ENCODE assay signal across 8 mouse cellular contexts in genomic region chr16:58454617-58455016, GRCm38 (mm10). TPM values are rescaled to one million over a fixed set of nuclear protein-coding genes. Genes with fewer than 3 reads are reported as not detected.
A peak's percentile ranks its signal among the peaks of the same experiment; 100 is the strongest.
DNase-seq lines count a peak whose midpoint lies in the region; ATAC-seq and TF ChIP-seq lines count a peak whose summit lies in the region.

No protein-coding gene starts in this region.

- peak; percentile 30 for DNase-seq in right cerebral cortex, adult 18-20 months
- DNase-seq in right cerebral cortex, postnatal 36 days (ENCODE audit: low spot score in 2 of 2), result no peak
- peak; percentile 62 for DNase-seq in hindbrain, embryonic 14.5 days (ENCODE audit: low spot score)
- DNase-seq in layer of hippocampus, postnatal 25 days (ENCODE audit: extremely low spot score in 1 of 2, low spot score in 1 of 2), result peak; percentile 23 to 61
- peak; percentile 56 for DNase-seq in mesoderm, embryonic 11.5 days (ENCODE audit: low read depth, low spot score)
- peak; percentile 62 for DNase-seq in stomach, postnatal 0 days (ENCODE audit: low spot score)

- no peak for ATAC-seq in hindbrain, embryonic 14.5 days (ENCODE audit: low FRiP score)
- peak; percentile 71; the same call in 1 of the 2 replicates for ATAC-seq in stomach, postnatal 0 days (ENCODE audit: low FRiP score, low TSS enrichment)

- H3K4me1 ChIP-seq in bone marrow, adult 2 months (ENCODE audit: control insufficient read depth, insufficient read depth, low read length), result no peaks in the 10 kb centered on the region
- H3K4me1 ChIP-seq in erythroblast, embryonic 14.5 days (ENCODE audit: control insufficient read depth), result peaks cover 85% of the 10 kb centered on the region
- H3K4me1 ChIP-seq in hindbrain, embryonic 14.5 days (replicated peaks; ENCODE audit: control insufficient read depth, insufficient read depth, low read length), result no peaks in the 10 kb centered on the region
- no peaks in the 10 kb centered on the region for H3K4me1 ChIP-seq in stomach, postnatal 0 days (replicated peaks; ENCODE audit: control insufficient read depth, insufficient read depth)

- WGBS in bone marrow, adult 2 months, result 27% methylated on average over 8 of the region's 8 CpGs
- WGBS in hindbrain, embryonic 14.5 days, result 75% methylated on average over 8 of the region's 8 CpGs
- 51% methylated on average over 8 of the region's 8 CpGs for WGBS in stomach, postnatal 0 days

- no peak overlapping the region for H3K9ac ChIP-seq in hindbrain, embryonic 14.5 days
- H3K9ac ChIP-seq in stomach, postnatal 0 days (ENCODE audit: low read length), result no peak overlapping the region

- no peaks in the 10 kb centered on the region for H3K27me3 ChIP-seq in erythroblast, embryonic 14.5 days (ENCODE audit: control insufficient read depth)
- H3K27me3 ChIP-seq in hindbrain, embryonic 14.5 days (ENCODE audit: control insufficient read depth, insufficient read depth, low read length), result no peaks in the 10 kb centered on the region
- no peaks in the 10 kb centered on the region for H3K27me3 ChIP-seq in stomach, postnatal 0 days (ENCODE audit: control insufficient read depth, insufficient read depth, low read length)

- no peak for TF ChIP-seq EP300 in stomach, postnatal 0 days (optimal IDR thresholded peaks at IDR 0.05)

- H3K36me3 ChIP-seq in erythroblast, embryonic 14.5 days (ENCODE audit: control insufficient read depth), result peaks cover 61% of the 10 kb centered on the region
- peaks cover 47% of the 10 kb centered on the region for H3K36me3 ChIP-seq in hindbrain, embryonic 14.5 days (replicated peaks; ENCODE audit: control insufficient read depth, insufficient read depth)
- 0 out of 2 replicates have a peak, but pooled peaks cover 7% of the 10 kb centered on the region for H3K36me3 ChIP-seq in stomach, postnatal 0 days (ENCODE audit: control insufficient read depth, insufficient read depth, low read length)

- no peaks in the 10 kb centered on the region for H3K9me3 ChIP-seq in erythroblast, embryonic 14.5 days (ENCODE audit: control insufficient read depth, low read length)
- H3K9me3 ChIP-seq in hindbrain, embryonic 14.5 days (ENCODE audit: control insufficient read depth, low read length), result no peaks in the 10 kb centered on the region
- H3K9me3 ChIP-seq in stomach, postnatal 0 days (ENCODE audit: control insufficient read depth, low read length), result no peaks in the 10 kb centered on the region

- TF ChIP-seq POLR2A in bone marrow, adult 2 months (IDR thresholded peaks at IDR 0.05; ENCODE audit: borderline replicate concordance, control insufficient read depth, low read depth, low read length), result no peak

- H3K4me2 ChIP-seq in hindbrain, embryonic 14.5 days (replicated peaks), result no peak overlapping the region
- no peak overlapping the region for H3K4me2 ChIP-seq in stomach, postnatal 0 days (replicated peaks; ENCODE audit: low read depth)

- no peak overlapping the region for H3K4me3 ChIP-seq in bone marrow, adult 2 months (replicated peaks; ENCODE audit: control insufficient read depth, low read depth, low read length)
- peak overlapping the region; percentile 3 for H3K4me3 ChIP-seq in erythroblast, embryonic 14.5 days (replicated peaks)
- no peak overlapping the region for H3K4me3 ChIP-seq in hindbrain, embryonic 14.5 days (replicated peaks; ENCODE audit: low read length)
- H3K4me3 ChIP-seq in stomach, postnatal 0 days (ENCODE audit: low read depth, low read length), result no peak overlapping the region

- H3K27ac ChIP-seq in bone marrow, adult 2 months (ENCODE audit: control insufficient read depth, insufficient read depth, low read depth, low read length, poor library complexity), result no peak overlapping the region
- H3K27ac ChIP-seq in hindbrain, embryonic 14.5 days, result no peak overlapping the region
- no peak overlapping the region for H3K27ac ChIP-seq in stomach, postnatal 0 days (replicated peaks)

- TF ChIP-seq CTCF in bone marrow, adult 2 months (IDR thresholded peaks at IDR 0.05; ENCODE audit: control insufficient read depth, insufficient read depth, low read length), result peak; percentile 97
- peak; percentile 94 for TF ChIP-seq CTCF in stomach, postnatal 0 days (IDR thresholded peaks at IDR 0.05; ENCODE audit: low read depth)

RNA-seq across cellular contexts. Expression of gene Dcbld2, which starts 46.4 kb away (rescaled TPM):
- polyA plus RNA-seq in bone marrow, adult 2 months (2011; ENCODE audit: insufficient read depth, insufficient read length, low replicate concordance, missing spikeins), result 1.0 and 10.4 TPM in 2 replicates
- polyA plus RNA-seq in erythroblast, embryonic 14.5 days (2012), result 0.14 and 0.24 TPM in 2 replicates
- polyA plus RNA-seq in hindbrain, embryonic 14.5 days (2014; fragmentation: Nextera tagmentation; extraction: Ambion mirVana), result 8.5 and 8.7 TPM in 2 replicates
- 10 to 100 TPM; 12.6 to 12.9 TPM for total RNA-seq in layer of hippocampus, postnatal 25 days (2021)
- polyA plus RNA-seq in stomach, postnatal 0 days (2015; fragmentation: Nextera tagmentation; extraction: Ambion mirVana), result 3.7 and 4.5 TPM in 2 replicates

Comparison
In these comparisons a context has a peak if more than half of its experiments do, and no peak if none do; other contexts are left out.
1. DNase-seq: peak in right cerebral cortex, adult 18-20 months (single experiment), hindbrain, embryonic 14.5 days (single experiment), layer of hippocampus, postnatal 25 days (2 of 2), mesoderm, embryonic 11.5 days (single experiment) and stomach, postnatal 0 days (single experiment); none in right cerebral cortex, postnatal 36 days (0 of 2).